Mouse (Mus musculus) ES-E14 (cell line): Measurements from ENCODE around the gene Hk1. TPM values are rescaled to one million over a fixed set of nuclear protein-coding genes. Genes with fewer than 3 reads are reported as not detected.

ENCODE experiments used
- DNase-seq: peaks from one replicate; pipeline ENCODE4 v3.0.0-alpha.2; 2013; ENCODE audit warnings: low read depth, low spot score
- H3K27ac ChIP-seq: 2 replicates; pipeline ENCODE4 v1.5.1; 2012; ENCODE audit warnings: low read depth, mild to moderate bottlenecking, low read length, moderate library complexity, mixed read lengths; ENCODE audit not compliant: poor library complexity, insufficient read depth, severe bottlenecking
- H3K36me3 ChIP-seq: 2 replicates; pipeline ENCODE4 v1.6.1; 2012; ENCODE audit warnings: mild to moderate bottlenecking, low read length, moderate library complexity, mixed read lengths; ENCODE audit not compliant: control insufficient read depth, poor library complexity, insufficient read depth, severe bottlenecking
- H3K4me1 ChIP-seq, 2 experiments: fragments of 150-350 bp in 1 of 2; sonication (generic) in 1 of 2; 2 replicates each; pipeline ENCODE4 v1.6.1; 2012; ENCODE audit warnings: low read length in 2 of 2, mild to moderate bottlenecking in 1 of 2, mixed read lengths in 1 of 2; ENCODE audit not compliant: control insufficient read depth in 2 of 2, insufficient read depth in 2 of 2, poor library complexity in 1 of 2
- H3K4me3 ChIP-seq, 2 experiments: fragments of 150-350 bp in 1 of 2; sonication (generic) in 1 of 2; 2 replicates each; pipeline ENCODE4 v1.5.1; 2012; ENCODE audit warnings: low read length in 2 of 2, low read depth in 1 of 2, mild to moderate bottlenecking in 1 of 2, mixed read lengths in 1 of 2; ENCODE audit not compliant: insufficient read depth in 1 of 2, poor library complexity in 1 of 2, severe bottlenecking in 1 of 2
- H3K9ac ChIP-seq: 2 replicates; pipeline ENCODE4 v1.6.1; 2012; ENCODE audit warnings: low read depth, mild to moderate bottlenecking, low read length, mixed read lengths; ENCODE audit not compliant: poor library complexity, insufficient read depth, severe bottlenecking
- H3K9me3 ChIP-seq: fragments of 150-350 bp; sonication (generic); 2 replicates; pipeline ENCODE4 v1.6.1; 2012; ENCODE audit warnings: low read depth, mild to moderate bottlenecking, low read length; ENCODE audit not compliant: control insufficient read depth, insufficient read depth
- CHD2 ChIP-seq: IDR thresholded peaks from 2 replicates; pipeline ENCODE4 v1.6.1; 2014; ENCODE audit warnings: mild to moderate bottlenecking, low read depth, low read length, inconsistent platforms
- HCFC1 ChIP-seq: IDR thresholded peaks from 2 replicates; pipeline ENCODE4 v1.6.1; 2012; ENCODE audit warnings: low read length, inconsistent platforms, borderline replicate concordance; ENCODE audit not compliant: insufficient read depth
- MAFK ChIP-seq: IDR thresholded peaks from 2 replicates; pipeline ENCODE4 v1.6.1; 2014; ENCODE audit warnings: mild to moderate bottlenecking, low read depth, low read length, inconsistent platforms; ENCODE audit not compliant: insufficient read depth
- ZC3H11A ChIP-seq: IDR thresholded peaks from 2 replicates; pipeline ENCODE4 v1.6.1; 2012; ENCODE audit warnings: low read depth, mild to moderate bottlenecking, inconsistent platforms, low read length, borderline replicate concordance
- ZNF384 ChIP-seq: IDR thresholded peaks from 2 replicates; pipeline ENCODE4 v1.6.1; 2012; ENCODE audit warnings: low read depth, low read length, inconsistent platforms
- in situ Hi-C, 2 experiments: fragments of 600-800 bp; cut with MboI; formaldehyde crosslinking; loops; one replicate each; pipeline ENCODE4 v1.15.1; 2025; ENCODE audit warnings: low sequenced_read_pairs in 2 of 2, inconsistent platforms in 1 of 2; ENCODE audit not compliant: unreplicated experiment in 2 of 2
- total RNA-seq: library from RNA; depleted of rRNA; stranded (reverse); fragments of 300-350 nt; gene quantifications from 2 replicates; pipeline ENCODE4 v1.2.3, GENCODE M21; 2012

The Hk1 gene
- total RNA-seq, 1 experiment, result 18.8 TPM

DNA sequence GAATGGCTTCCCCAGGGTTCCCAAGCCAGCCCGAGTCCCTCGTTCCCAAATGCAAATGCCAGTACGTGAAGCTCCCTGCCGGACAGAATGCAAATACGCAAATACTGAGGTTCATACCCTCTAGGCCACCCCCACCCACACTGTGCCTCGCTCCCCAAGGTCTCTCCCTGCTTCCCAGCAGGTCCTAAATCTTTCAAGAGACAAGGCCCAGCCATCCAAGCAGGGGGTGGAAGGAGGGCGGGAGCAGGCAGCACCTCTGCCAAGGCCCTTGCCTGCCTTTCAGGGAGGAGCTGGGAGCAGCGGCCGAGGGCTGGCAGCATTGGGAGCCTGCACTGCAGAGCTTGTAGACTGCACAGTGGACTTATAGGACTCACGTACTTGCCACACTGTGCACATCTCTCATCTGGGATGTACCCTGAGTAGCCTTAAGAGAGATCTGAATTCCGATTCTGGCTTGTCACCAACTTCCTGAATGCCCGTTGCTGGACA, 127.7 kb downstream of the Hk1 start, which contains the start of gene Tacr2:
Tacr2 (plus strand) TSS at position 439 of the 489 bp plus-strand sequence.
- no peak within 1 kb of the TSS for H3K27ac ChIP-seq
- H3K4me1 ChIP-seq, result peaks cover 0 to 11% of the 10 kb centered on the region in 2 experiments; a peak in 1 of 4 replicates
- H3K9ac ChIP-seq, result no peak within 1 kb of the TSS
- TF ChIP-seq CHD2 (no peak), ZNF384 (no peak)
- in situ Hi-C loops, result no loop called here
- H3K4me3 ChIP-seq, result no peak within 1 kb of the TSS; a peak in 1 of 4 replicates
- DNase-seq, result no peak
- H3K9me3 ChIP-seq, result no peaks in the 10 kb centered on the region
- H3K36me3 ChIP-seq, result no peaks in the 10 kb centered on the region

DNA sequence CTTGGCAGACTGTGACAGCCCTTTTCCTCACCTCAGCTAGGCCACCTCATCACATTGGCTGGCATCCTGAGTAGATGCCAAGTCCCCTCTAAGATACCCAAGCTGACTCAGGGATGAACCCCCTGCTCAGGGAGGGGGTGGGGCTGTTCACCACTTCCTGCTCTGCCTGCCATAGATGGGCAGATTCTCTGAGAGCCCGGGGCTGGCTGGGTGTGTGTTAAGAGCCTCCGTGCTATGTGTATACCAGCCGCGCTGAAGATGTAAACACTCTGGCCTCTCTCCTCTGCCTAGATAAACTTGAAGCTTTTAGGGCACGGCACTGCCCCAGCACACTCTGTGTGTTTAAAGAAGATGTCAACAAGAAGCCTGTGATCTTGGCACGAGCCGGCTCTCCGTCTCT, 131.9 kb downstream of the Hk1 start:
- Histone ChIP-seq H3K9me3 (no peaks in the 10 kb centered on the region), H3K4me3 (no peak overlapping the region), H3K36me3 (no peaks in the 10 kb centered on the region), H3K4me1 (peaks cover 0 to 10% of the 10 kb centered on the region in 2 experiments; a peak in 1 of 4 replicates), H3K9ac (no peak overlapping the region), H3K27ac (no peak overlapping the region)
- TF ChIP-seq MAFK, result no peak
- no peak for TF ChIP-seq ZNF384
- no peak for TF ChIP-seq HCFC1
- no peak for TF ChIP-seq ZC3H11A
- no peak for TF ChIP-seq CHD2
- no peak for DNase-seq
- in situ Hi-C loops, result no loop called here

DNA sequence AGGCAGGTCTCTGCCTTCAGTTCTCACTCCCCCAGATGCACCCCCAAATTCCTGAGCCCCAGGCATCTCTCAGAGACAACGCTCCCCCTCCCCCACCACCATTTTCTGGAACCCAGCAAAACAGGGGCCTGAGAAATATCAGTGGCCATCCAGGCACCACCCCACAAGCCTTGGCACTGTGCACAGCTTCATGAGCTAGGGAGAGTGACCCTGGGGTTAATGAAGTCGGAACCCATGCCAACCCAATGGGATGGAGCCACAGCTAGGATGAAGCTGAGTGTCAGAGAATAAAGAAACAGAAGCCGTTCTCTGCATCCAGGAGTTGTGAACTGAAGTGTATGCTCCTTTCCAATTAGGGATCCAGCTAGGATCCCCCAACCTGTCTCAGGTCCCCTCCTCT, 132.6 kb downstream of the Hk1 start:
- DNase-seq, result no peak
- no peaks in the 10 kb centered on the region for H3K9me3 ChIP-seq
- peaks cover 0 to 6% of the 10 kb centered on the region in 2 experiments; a peak in 1 of 4 replicates for H3K4me1 ChIP-seq
- no peak overlapping the region for H3K27ac ChIP-seq
- no peak overlapping the region for H3K4me3 ChIP-seq
- TF ChIP-seq ZC3H11A (no peak), ZNF384 (no peak)
- no peaks in the 10 kb centered on the region for H3K36me3 ChIP-seq
- H3K9ac ChIP-seq, result no peak overlapping the region
- in situ Hi-C loops, result no loop called here

DNA sequence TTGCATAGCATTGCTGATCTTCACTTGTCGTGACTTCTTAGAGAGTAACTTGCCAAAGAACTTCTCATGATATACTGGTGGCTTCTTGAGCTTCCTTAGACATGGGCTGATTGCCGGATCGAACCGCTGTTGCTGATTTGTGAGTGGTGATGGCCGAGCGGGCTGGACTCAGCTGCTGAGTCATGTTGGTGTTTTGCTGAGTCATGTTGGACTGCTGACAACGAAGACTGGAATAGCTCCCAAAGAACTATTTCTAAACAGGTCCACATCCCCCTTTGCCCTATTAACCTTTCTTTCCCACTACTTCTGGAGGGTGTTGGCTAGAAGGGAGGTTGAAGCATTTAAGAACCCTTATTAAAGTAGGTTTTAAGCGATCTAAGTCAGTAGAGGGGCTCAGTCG, 135.6 kb downstream of the Hk1 start:
- Histone ChIP-seq H3K4me1 (peaks cover 3 to 8% of the 10 kb centered on the region in 2 experiments; a peak in 3 of 4 replicates), H3K36me3 (no peaks in the 10 kb centered on the region), H3K27ac (no peak overlapping the region), H3K9me3 (no peaks in the 10 kb centered on the region), H3K9ac (no peak overlapping the region), H3K4me3 (no peak overlapping the region)
- no peak for DNase-seq
- in situ Hi-C loops, result no loop called here
- TF ChIP-seq HCFC1 (no peak), MAFK (peak; percentile 92)

DNA sequence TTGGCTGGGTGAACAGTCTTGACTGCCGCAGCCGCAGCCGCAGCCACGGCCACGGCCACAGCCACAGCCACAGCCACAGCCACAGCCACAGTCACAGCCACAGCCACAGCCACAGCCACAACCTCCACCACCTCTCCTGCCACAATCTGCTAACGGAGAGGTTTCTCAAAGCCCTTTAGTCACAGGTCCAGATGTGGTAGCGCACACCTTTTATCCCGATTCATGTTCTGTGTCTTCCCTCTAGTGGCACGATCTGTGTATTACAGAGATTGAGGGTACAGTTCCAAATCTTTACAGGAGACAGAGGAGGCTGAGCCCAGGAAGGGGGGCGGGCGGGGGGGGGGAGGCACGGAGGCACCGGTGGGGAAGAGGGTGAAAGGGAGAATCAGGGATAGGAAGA, 136.8 kb downstream of the Hk1 start:
- peaks cover 3 to 8% of the 10 kb centered on the region in 2 experiments; a peak in 3 of 4 replicates for H3K4me1 ChIP-seq
- no peak overlapping the region for H3K9ac ChIP-seq
- peak; percentile 69 for DNase-seq
- no peaks in the 10 kb centered on the region for H3K36me3 ChIP-seq
- TF ChIP-seq MAFK (0 out of 2 replicates have a peak, but pooled peaks have one; percentile 29), ZC3H11A (peak; percentile 28; the same call in 1 of the 2 replicates), CHD2 (no peak), ZNF384 (no peak)
- in situ Hi-C loops, result no loop called here
- 0 out of 4 replicates have a peak overlapping the region, but pooled peaks of 1 of the 2 experiments have one; percentile 17 for H3K4me3 ChIP-seq
- no peak overlapping the region for H3K27ac ChIP-seq
- no peaks in the 10 kb centered on the region for H3K9me3 ChIP-seq
